Mouse (Mus musculus) cerebellum, postnatal 25 days (tissue): ENCODE results near the gene Gpx8.
A peak's percentile ranks its signal among the peaks of the same experiment; 100 is the strongest.

Experiments used
- DNase-seq, 2 experiments: peaks; one replicate each; pipeline ENCODE4 v3.0.0; 2021; ENCODE audit warnings: mixed read lengths in 2 of 2

Gpx8 gene

GRCm38 (mm10) chr13:113046211-113046883 lies at the start of gene Gpx8:
TSS of gene Gpx8 (minus strand) at chr13:113046410.
- peak; percentile 8 to 37 for DNase-seq

GRCm38 (mm10) chr13:113094618-113095017 lies 48.4 kb upstream of the Gpx8 start:
- DNase-seq: no peak

- no peak for DNase-seq
Observed at GRCm38 (mm10) chr13:113090489-113090888, 44.3 kb upstream of the Gpx8 start.

GRCm38 (mm10) chr13:113087226-113088017 lies 41.2 kb upstream of the Gpx8 start:
- no peak for DNase-seq

- no peak for DNase-seq
Observed at GRCm38 (mm10) chr13:113084732-113085131, 38.5 kb upstream of the Gpx8 start.

- DNase-seq: no peak
Observed at GRCm38 (mm10) chr13:113082101-113082500, 35.9 kb upstream of the Gpx8 start.

- DNase-seq: no peak
Observed at GRCm38 (mm10) chr13:113079021-113079420, 32.8 kb upstream of the Gpx8 start.

- DNase-seq: no peak
Observed at GRCm38 (mm10) chr13:113064542-113064941, 18.3 kb upstream of the Gpx8 start.

- no peak for DNase-seq
Observed at GRCm38 (mm10) chr13:113061746-113062145, 15.5 kb upstream of the Gpx8 start.

GRCm38 (mm10) chr13:113055826-113056225 lies 9.6 kb upstream of the Gpx8 start:
- no peak for DNase-seq

- no peak for DNase-seq
Observed at GRCm38 (mm10) chr13:113054230-113054629, 8.0 kb upstream of the Gpx8 start.

- DNase-seq: no peak
Observed at GRCm38 (mm10) chr13:113047647-113048046, 1.4 kb upstream of the Gpx8 start.

- DNase-seq: no peak
Observed at GRCm38 (mm10) chr13:113047018-113047417, 808 bp upstream of the Gpx8 start.

GRCm38 (mm10) chr13:113045458-113046110 lies 626 bp downstream of the Gpx8 start:
- no peak for DNase-seq

- DNase-seq: no peak
Observed at GRCm38 (mm10) chr13:113044876-113045275, 1.3 kb downstream of the Gpx8 start.

GRCm38 (mm10) chr13:113035852-113036251 lies 10.4 kb downstream of the Gpx8 start:
- DNase-seq: peak; percentile 60 to 78

- DNase-seq: peak; percentile 58 to 69
Observed at GRCm38 (mm10) chr13:113034950-113035421, 11.2 kb downstream of the Gpx8 start, which contains the start of gene Cdc20b. TSS of gene Cdc20b (plus strand) at chr13:113035111.

GRCm38 (mm10) chr13:113034271-113034886 lies 11.8 kb downstream of the Gpx8 start:
- peak; percentile 69 to 76 for DNase-seq

- DNase-seq: no peak
Observed at GRCm38 (mm10) chr13:113032831-113033230, 13.4 kb downstream of the Gpx8 start.

- DNase-seq: peak; percentile 57 to 61
Observed at GRCm38 (mm10) chr13:113031792-113032571, 14.2 kb downstream of the Gpx8 start.

GRCm38 (mm10) chr13:113031351-113031750 lies 14.9 kb downstream of the Gpx8 start:
- DNase-seq: no peak
